Comparison of ENCODE assay signal across 8 mouse cellular contexts in the genomic region with DNA sequence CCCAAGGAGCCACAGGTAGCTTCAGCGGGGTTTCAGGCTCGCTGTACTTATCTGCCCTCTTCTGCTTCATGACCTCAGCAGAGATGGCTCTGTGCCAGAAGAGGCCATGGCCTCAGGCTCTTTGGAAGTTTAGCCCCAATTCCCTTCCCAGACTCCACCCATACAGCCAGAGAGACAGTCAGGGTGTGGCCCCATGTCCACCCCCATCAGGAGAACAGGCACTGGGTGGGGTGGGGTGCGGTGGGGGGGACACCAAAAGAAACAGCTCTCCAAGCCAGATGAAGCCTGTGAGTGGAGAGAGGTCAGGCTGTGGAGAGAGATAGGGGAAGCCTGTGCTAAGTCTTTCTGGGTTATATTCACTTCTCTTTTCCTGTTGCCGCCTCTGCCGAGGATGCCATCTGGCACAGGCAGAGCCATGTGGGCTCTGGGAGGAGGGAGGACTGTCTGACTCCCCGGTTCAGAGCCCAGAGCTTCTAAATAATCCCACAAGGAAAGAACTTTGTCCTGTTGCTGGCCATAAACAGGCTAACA. TPM values are rescaled to one million over a fixed set of nuclear protein-coding genes. Genes with fewer than 3 reads are reported as not detected.
DNase-seq lines count a peak whose midpoint lies in the region; ATAC-seq and TF ChIP-seq lines count a peak whose summit lies in the region.

No protein-coding gene starts in this region.

- TF ChIP-seq POLR2A in limb, embryonic 14.5 days (IDR thresholded peaks at IDR 0.05; ENCODE audit: borderline replicate concordance, extremely low read depth, insufficient read depth, insufficient read length): no peak

- 2% methylated on average over 6 of the region's 6 CpGs for WGBS in intestine, postnatal 0 days
- WGBS in limb, embryonic 14.5 days: 10% methylated on average over 6 of the region's 6 CpGs
- 51% methylated on average over 6 of the region's 6 CpGs for WGBS in midbrain, embryonic 14.5 days

- H3K4me2 ChIP-seq in intestine, postnatal 0 days (replicated peaks; ENCODE audit: low read depth): peak overlapping the region; percentile 67
- H3K4me2 ChIP-seq in limb, embryonic 14.5 days (replicated peaks; ENCODE audit: low read depth, low read length, severe bottlenecking): peak overlapping the region; percentile 60
- H3K4me2 ChIP-seq in midbrain, embryonic 14.5 days (ENCODE audit: low read length): peak overlapping the region; percentile 40; the same call in 1 of the 2 replicates

- H3K9me3 ChIP-seq in intestine, postnatal 0 days (ENCODE audit: control insufficient read depth): no peaks in the 10 kb centered on the region
- H3K9me3 ChIP-seq in limb, embryonic 14.5 days (ENCODE audit: control insufficient read depth, low read length): no peaks in the 10 kb centered on the region
- no peaks in the 10 kb centered on the region for H3K9me3 ChIP-seq in midbrain, embryonic 14.5 days (ENCODE audit: control insufficient read depth, low read length)

- peak; percentile 65 for ATAC-seq in intestine, postnatal 0 days
- no peak for ATAC-seq in limb, embryonic 14.5 days (ENCODE audit: low FRiP score, low read depth)
- ATAC-seq in midbrain, embryonic 14.5 days (ENCODE audit: low FRiP score, low TSS enrichment): no peak

- H3K4me3 ChIP-seq in intestine, postnatal 0 days (ENCODE audit: low read depth, low read length): peak overlapping the region; percentile 44
- peak overlapping the region; percentile 40 for H3K4me3 ChIP-seq in limb, embryonic 14.5 days (replicated peaks; ENCODE audit: low read length)
- no peak overlapping the region for H3K4me3 ChIP-seq in midbrain, embryonic 14.5 days (replicated peaks; ENCODE audit: low read depth, low read length)

- peak overlapping the region; percentile 83 for H3K27ac ChIP-seq in intestine, postnatal 0 days (ENCODE audit: low read depth, low read length)
- 0 out of 2 replicates have a peak overlapping the region, but pooled peaks have one; percentile 72 for H3K27ac ChIP-seq in limb, embryonic 14.5 days (replicated peaks; ENCODE audit: low read depth, low read length)
- no peak overlapping the region for H3K27ac ChIP-seq in midbrain, embryonic 14.5 days (replicated peaks; ENCODE audit: low read depth, low read length)

- no peaks in the 10 kb centered on the region for H3K27me3 ChIP-seq in intestine, postnatal 0 days (replicated peaks; ENCODE audit: control insufficient read depth, insufficient read depth, low read length)
- no peaks in the 10 kb centered on the region for H3K27me3 ChIP-seq in limb, embryonic 14.5 days (ENCODE audit: control insufficient read depth, insufficient read depth, low read length)
- H3K27me3 ChIP-seq in midbrain, embryonic 14.5 days (ENCODE audit: control insufficient read depth, insufficient read depth, low read length): no peaks in the 10 kb centered on the region

- H3K4me1 ChIP-seq in intestine, postnatal 0 days (replicated peaks; ENCODE audit: control insufficient read depth, insufficient read depth, low read length): peaks cover 13% of the 10 kb centered on the region
- H3K4me1 ChIP-seq in limb, embryonic 14.5 days (ENCODE audit: control insufficient read depth, insufficient read depth, low read length): peaks cover 21% of the 10 kb centered on the region
- H3K4me1 ChIP-seq in midbrain, embryonic 14.5 days (ENCODE audit: control insufficient read depth, insufficient read depth, low read length): peaks cover 15% of the 10 kb centered on the region

- no peak for TF ChIP-seq CTCF in intestine, postnatal 0 days (IDR thresholded peaks at IDR 0.05; ENCODE audit: low read depth)

- H3K9ac ChIP-seq in intestine, postnatal 0 days (ENCODE audit: low read depth, low read length): peak overlapping the region; percentile 53
- H3K9ac ChIP-seq in limb, embryonic 14.5 days (ENCODE audit: low read depth, low read length, severe bottlenecking): peak overlapping the region; percentile 62
- no peak overlapping the region for H3K9ac ChIP-seq in midbrain, embryonic 14.5 days (replicated peaks; ENCODE audit: low read length)

- H3K36me3 ChIP-seq in intestine, postnatal 0 days (ENCODE audit: control insufficient read depth, insufficient read depth): peaks cover 26% of the 10 kb centered on the region; the same call in 1 of the 2 replicates
- H3K36me3 ChIP-seq in limb, embryonic 14.5 days (ENCODE audit: control insufficient read depth, insufficient read depth, low read length): peaks cover 21% of the 10 kb centered on the region
- H3K36me3 ChIP-seq in midbrain, embryonic 14.5 days (ENCODE audit: control insufficient read depth, insufficient read depth, low read length): peaks cover 12% of the 10 kb centered on the region

- DNase-seq in right cerebral cortex, adult 18-20 months: peak; percentile 68
- no peak for DNase-seq in right cerebral cortex, postnatal 4 days
- peak; percentile 27 for DNase-seq in cerebellum, adult 9-11 months
- DNase-seq in heart, adult 11 months: peak; percentile 98
- DNase-seq in limb, embryonic 14.5 days (ENCODE audit: low spot score): no peak
- DNase-seq in midbrain, embryonic 14.5 days: no peak
- peak; percentile 75 for DNase-seq in testis, postnatal 10 days (ENCODE audit: low spot score)

RNA-seq across cellular contexts. Expression of gene Calhm2, which starts 1.0 kb away (rescaled TPM):
- polyA plus RNA-seq in intestine, postnatal 0 days (2015; fragmentation: Nextera tagmentation; extraction: Ambion mirVana): 2.6 and 3.0 TPM in 2 replicates
- 11.4 and 13.9 TPM in 2 replicates for polyA plus RNA-seq in limb, embryonic 14.5 days (2012; rRNA removed)
- polyA plus RNA-seq in limb, embryonic 14.5 days (2014; fragmentation: Nextera tagmentation; extraction: Ambion mirVana): 4.7 and 5.2 TPM in 2 replicates
- polyA plus RNA-seq in midbrain, embryonic 14.5 days (2014; fragmentation: Nextera tagmentation; extraction: Ambion mirVana): 0.45 and 0.49 TPM in 2 replicates

RNA-seq across cellular contexts. Expression of gene Calhm1, which starts 6.9 kb away (rescaled TPM):
- not detected in 2 replicates for polyA plus RNA-seq in intestine, postnatal 0 days (2015; fragmentation: Nextera tagmentation; extraction: Ambion mirVana)
- polyA plus RNA-seq in limb, embryonic 14.5 days (2012; rRNA removed): not detected in 2 replicates
- polyA plus RNA-seq in limb, embryonic 14.5 days (2014; fragmentation: Nextera tagmentation; extraction: Ambion mirVana): not detected in 2 replicates
- not detected in 2 replicates for polyA plus RNA-seq in midbrain, embryonic 14.5 days (2014; fragmentation: Nextera tagmentation; extraction: Ambion mirVana)

RNA-seq across cellular contexts. Expression of gene Calhm3, which starts 20.4 kb away (rescaled TPM):
- 0.43 and 0.95 TPM in 2 replicates for polyA plus RNA-seq in intestine, postnatal 0 days (2015; fragmentation: Nextera tagmentation; extraction: Ambion mirVana)
- not detected in 2 replicates for polyA plus RNA-seq in limb, embryonic 14.5 days (2012; rRNA removed)
- not detected in 2 replicates for polyA plus RNA-seq in limb, embryonic 14.5 days (2014; fragmentation: Nextera tagmentation; extraction: Ambion mirVana)
- polyA plus RNA-seq in midbrain, embryonic 14.5 days (2014; fragmentation: Nextera tagmentation; extraction: Ambion mirVana): not detected in 2 replicates

RNA-seq across cellular contexts. Expression of gene Neurl1a, which starts 41.5 kb away (rescaled TPM):
- polyA plus RNA-seq in intestine, postnatal 0 days (2015; fragmentation: Nextera tagmentation; extraction: Ambion mirVana): 2.4 and 2.6 TPM in 2 replicates
- polyA plus RNA-seq in limb, embryonic 14.5 days (2012; rRNA removed): 10.3 and 11.9 TPM in 2 replicates
- 6.6 and 8.0 TPM in 2 replicates for polyA plus RNA-seq in limb, embryonic 14.5 days (2014; fragmentation: Nextera tagmentation; extraction: Ambion mirVana)
- polyA plus RNA-seq in midbrain, embryonic 14.5 days (2014; fragmentation: Nextera tagmentation; extraction: Ambion mirVana): 9.6 and 11.4 TPM in 2 replicates

RNA-seq across cellular contexts. Expression of gene Pdcd11, which starts 46.5 kb away (rescaled TPM):
- polyA plus RNA-seq in intestine, postnatal 0 days (2015; fragmentation: Nextera tagmentation; extraction: Ambion mirVana): 4.3 and 5.2 TPM in 2 replicates
- 18.0 and 20.8 TPM in 2 replicates for polyA plus RNA-seq in limb, embryonic 14.5 days (2012; rRNA removed)
- polyA plus RNA-seq in limb, embryonic 14.5 days (2014; fragmentation: Nextera tagmentation; extraction: Ambion mirVana): 11.0 and 11.1 TPM in 2 replicates
- polyA plus RNA-seq in midbrain, embryonic 14.5 days (2014; fragmentation: Nextera tagmentation; extraction: Ambion mirVana): 7.2 and 7.3 TPM in 2 replicates

Comparison
In these comparisons a context has a peak if more than half of its experiments do, and no peak if none do; other contexts are left out.
1. DNase-seq: peak in right cerebral cortex, adult 18-20 months (single experiment), cerebellum, adult 9-11 months (single experiment), heart, adult 11 months (single experiment) and testis, postnatal 10 days (single experiment); none in right cerebral cortex, postnatal 4 days (single experiment), limb, embryonic 14.5 days (single experiment) and midbrain, embryonic 14.5 days (single experiment).
2. Peak in every context shown above with its lines, with median percentiles within 50 percentile points of each other: H3K4me2 ChIP-seq.